Mouse (Mus musculus): Measurements from ENCODE around the gene Olfr106-ps. TPM values are rescaled to one million over a fixed set of nuclear protein-coding genes. Genes with fewer than 3 reads are reported as not detected.

Olfr106-ps gene
- total and polyA plus RNA-seq, 3 experiments, result not detected

DNA sequence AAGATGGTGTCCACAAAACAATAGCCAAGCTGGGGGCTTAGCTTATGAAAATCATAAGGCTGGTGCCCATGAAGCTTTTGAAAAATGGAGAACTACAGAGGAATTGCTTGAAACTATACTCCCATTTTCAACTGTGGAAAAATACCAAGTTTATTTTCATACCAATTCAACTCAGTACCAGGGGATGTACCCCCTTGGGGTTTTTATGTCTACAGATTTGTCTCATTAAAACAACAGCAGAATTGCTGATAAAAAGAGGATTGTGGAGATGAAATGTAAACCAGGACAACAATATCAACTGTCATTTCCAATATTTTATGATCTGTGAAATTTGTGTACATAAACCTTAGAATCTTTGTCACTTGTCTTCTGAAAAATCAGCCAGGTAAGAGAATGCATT, 11.5 kb upstream of the Olfr106-ps start, which contains the start of gene Olfr105-ps:
Gene Olfr105-ps, plus strand, starts transcription at position 301 of the 400 bp plus-strand sequence.
- TF ChIP-seq ZC3H11A (IDR thresholded peaks at IDR 0.05; ENCODE audit: low read depth, low read length), result no peak
- TF ChIP-seq GABPA (IDR thresholded peaks at IDR 0.05; ENCODE audit: insufficient replicate concordance, low read depth, low read length), result no peak
- no peak for TF ChIP-seq CHD1 (IDR thresholded peaks at IDR 0.05; ENCODE audit: low read depth, low read length)
- no peak for TF ChIP-seq USF1 (IDR thresholded peaks at IDR 0.05; ENCODE audit: low read depth, low read length)
- no peak for TF ChIP-seq JUN (IDR thresholded peaks at IDR 0.05; ENCODE audit: insufficient read depth, low read depth, low read length)
- Histone ChIP-seq H3K27me3 (replicated peaks) (peaks cover 5% of the 10 kb centered on the region), H3K9me3 (replicated peaks; ENCODE audit: low read length) (no peaks in the 10 kb centered on the region), H3K36me3 (replicated peaks in 1 of 2; ENCODE audit: control insufficient read depth in 1 of 2, insufficient read depth in 1 of 2, low read length in 1 of 2) (no peaks in the 10 kb centered on the region), H3K27ac (ENCODE audit: insufficient read depth, low read depth) (no peak within 1 kb of the TSS), H3K4me2 (ENCODE audit: insufficient read depth, low read depth, poor library complexity, severe bottlenecking) (no peak within 1 kb of the TSS), H3K4me1 (ENCODE audit: control insufficient read depth in 1 of 2, insufficient read depth in 2 of 2) (no peaks in the 10 kb centered on the region), H3K79me2 (replicated peaks; ENCODE audit: control insufficient read depth, extremely low read depth, insufficient read depth, poor library complexity, severe bottlenecking) (no peaks in the 10 kb centered on the region), H3K9ac (ENCODE audit: insufficient read depth, low read depth) (no peak within 1 kb of the TSS), H3K4me3 (replicated peaks in 1 of 3; ENCODE audit: low read depth in 2 of 3, low read length in 2 of 3, poor library complexity in 1 of 3) (no peak within 1 kb of the TSS)
- dilution Hi-C loops (cut with MboI; ENCODE audit: extremely low pct_ligation_motif_present, extremely low pct_unique_long_range_greater_than_20kb, low sequenced_read_pairs) (no loop called here), in situ Hi-C loops (cut with MboI; ENCODE audit: low pct_ligation_motif_present, low pct_unique_long_range_greater_than_20kb, low sequenced_read_pairs) (no loop called here)
- DNase-seq (ENCODE audit: extremely low read depth), result no peak

DNA sequence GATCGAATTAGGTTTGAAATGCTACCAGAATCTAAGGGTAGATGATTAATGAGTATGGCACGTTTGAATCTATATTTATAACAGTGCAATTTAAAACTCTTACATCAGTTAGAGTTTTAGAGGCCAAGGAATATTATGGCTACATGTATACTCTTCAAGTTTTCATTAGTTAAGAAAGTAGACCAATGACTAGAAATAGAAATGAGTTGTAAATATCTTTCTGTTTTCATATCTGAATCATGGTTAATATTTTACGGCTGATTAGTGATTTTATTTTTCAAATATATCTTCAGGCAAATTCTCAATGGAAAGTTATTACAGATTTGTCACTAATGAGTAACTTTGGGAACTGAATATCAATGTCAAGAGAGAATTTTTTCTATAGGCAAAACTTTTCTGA, 8.7 kb downstream of the Olfr106-ps start, which contains the start of gene Olfr107:
Gene Olfr107, plus strand, starts transcription at position 301 of the 400 bp plus-strand sequence.
- Histone ChIP-seq H3K4me2 (ENCODE audit: insufficient read depth, low read depth, poor library complexity, severe bottlenecking) (no peak within 1 kb of the TSS), H3K27me3 (replicated peaks) (no peaks in the 10 kb centered on the region), H3K36me3 (replicated peaks in 1 of 2; ENCODE audit: control insufficient read depth in 1 of 2, insufficient read depth in 1 of 2, low read length in 1 of 2) (no peaks in the 10 kb centered on the region), H3K4me3 (replicated peaks in 1 of 3; ENCODE audit: low read depth in 2 of 3, low read length in 2 of 3, poor library complexity in 1 of 3) (no peak within 1 kb of the TSS), H3K9ac (ENCODE audit: insufficient read depth, low read depth) (no peak within 1 kb of the TSS), H3K9me3 (replicated peaks; ENCODE audit: low read length) (no peaks in the 10 kb centered on the region), H3K79me2 (replicated peaks; ENCODE audit: control insufficient read depth, extremely low read depth, insufficient read depth, poor library complexity, severe bottlenecking) (no peaks in the 10 kb centered on the region), H3K4me1 (ENCODE audit: control insufficient read depth in 1 of 2, insufficient read depth in 2 of 2) (no peaks in the 10 kb centered on the region), H3K27ac (ENCODE audit: insufficient read depth, low read depth) (no peak within 1 kb of the TSS)
- TF ChIP-seq MAZ (IDR thresholded peaks at IDR 0.05; ENCODE audit: low read depth, low read length), result no peak
- TF ChIP-seq MXI1 (IDR thresholded peaks at IDR 0.05; ENCODE audit: low read depth, low read length), result no peak
- TF ChIP-seq KAT2A (IDR thresholded peaks at IDR 0.05; ENCODE audit: insufficient replicate concordance, low read length), result no peak
- TF ChIP-seq NRF1 (IDR thresholded peaks at IDR 0.05; ENCODE audit: low read depth, low read length), result no peak
- no peak for TF ChIP-seq E2F4 (IDR thresholded peaks at IDR 0.05; ENCODE audit: insufficient replicate concordance, low read depth, low read length)
- no peak for TF ChIP-seq MYC (IDR thresholded peaks at IDR 0.05; ENCODE audit: low read depth, low read length)
- no peak for TF ChIP-seq CHD1 (IDR thresholded peaks at IDR 0.05; ENCODE audit: low read depth, low read length)
- no peak for TF ChIP-seq ZMIZ1 (IDR thresholded peaks at IDR 0.05; ENCODE audit: low read depth, low read length)
- TF ChIP-seq JUND (conservative IDR thresholded peaks at IDR 0.05; ENCODE audit: low read depth, low read length), result no peak
- TF ChIP-seq SMC3 (IDR thresholded peaks at IDR 0.05; ENCODE audit: low read depth, low read length), result no peak
- no peak for TF ChIP-seq CHD2 (IDR thresholded peaks at IDR 0.05; ENCODE audit: low read length)
- TF ChIP-seq SIN3A (IDR thresholded peaks at IDR 0.05; ENCODE audit: low read length), result no peak
- TF ChIP-seq EP300 (IDR thresholded peaks at IDR 0.05; ENCODE audit: low read length), result no peak
- TF ChIP-seq TBP (conservative IDR thresholded peaks at IDR 0.05; ENCODE audit: low read depth, low read length), result no peak
- no peak for TF ChIP-seq ZC3H11A (IDR thresholded peaks at IDR 0.05; ENCODE audit: low read depth, low read length)
- no peak for TF ChIP-seq MAX (IDR thresholded peaks at IDR 0.05; ENCODE audit: low read length)
- in situ Hi-C loops (cut with MboI; ENCODE audit: low pct_ligation_motif_present, low pct_unique_long_range_greater_than_20kb, low sequenced_read_pairs) (no loop called here), dilution Hi-C loops (cut with MboI; ENCODE audit: extremely low pct_ligation_motif_present, extremely low pct_unique_long_range_greater_than_20kb, low sequenced_read_pairs) (no loop called here)
- DNase-seq (ENCODE audit: extremely low read depth), result no peak
